Mouse (Mus musculus) E14TG2a.4 (cell line): ENCODE results near the gene Tspear.
"Not testable (repeated sequence)": the region's sequence is repeated elsewhere in the genome, so short reads cannot be mapped to it uniquely, and the experiment has no call there.

ENCODE experiments used
- H3K27me3 ChIP-seq: 2 replicates; pipeline ENCODE4 v1.6.1; 2014; ENCODE audit warnings: low read length, control low read depth; ENCODE audit not compliant: insufficient read depth
- H3K36me3 ChIP-seq: 2 replicates; pipeline ENCODE4 v1.6.1; 2014; ENCODE audit warnings: low read length, control low read depth; ENCODE audit not compliant: insufficient read depth
- H3K4me1 ChIP-seq: replicated peaks from 2 replicates; pipeline ENCODE4 v1.6.1; 2014; ENCODE audit warnings: low read depth, low read length, control low read depth
- H3K4me3 ChIP-seq: replicated peaks from 2 replicates; pipeline ENCODE4 v1.5.1; 2014; ENCODE audit warnings: mild to moderate bottlenecking, low read length
- H3K9me3 ChIP-seq: 2 replicates; pipeline ENCODE4 v1.6.1; 2014; ENCODE audit warnings: low read length, control low read depth
- CTCF ChIP-seq: conservative IDR thresholded peaks from 2 replicates; pipeline ENCODE4 v1.5.1; 2014; ENCODE audit warnings: low read length
- NANOG ChIP-seq: IDR thresholded peaks from 2 replicates; pipeline ENCODE4 v1.6.1; 2014; ENCODE audit warnings: borderline replicate concordance, low read length, mixed read lengths
- POU5F1 ChIP-seq: IDR thresholded peaks from 2 replicates; pipeline ENCODE4 v1.6.1; 2014; ENCODE audit warnings: low read length, borderline replicate concordance

The Tspear gene

DNA sequence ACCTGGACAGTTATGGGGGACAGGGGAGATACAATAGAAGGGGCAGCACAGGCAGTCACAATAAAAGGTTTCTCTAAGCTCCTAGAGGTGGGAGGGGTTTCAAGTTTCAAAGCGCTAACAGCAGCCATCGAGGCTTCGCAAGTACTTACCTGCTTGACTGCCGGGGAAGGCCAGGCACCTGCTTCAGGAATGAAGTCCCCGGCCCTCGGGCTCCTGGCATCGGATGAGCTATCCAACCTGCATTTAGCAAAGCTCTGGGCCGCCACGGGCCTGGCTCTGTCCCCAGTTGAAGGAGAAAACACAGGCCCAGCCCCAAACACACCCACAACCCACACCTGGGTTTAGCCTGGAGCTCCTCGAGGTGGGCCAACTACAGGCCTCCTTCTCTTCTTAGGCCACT lies 652 bp downstream of the Tspear start:
- peaks cover 40% of the 10 kb centered on the region for H3K27me3 ChIP-seq
- H3K9me3 ChIP-seq = no peaks in the 10 kb centered on the region
- no peak overlapping the region for H3K4me3 ChIP-seq
- H3K36me3 ChIP-seq = no peaks in the 10 kb centered on the region
- peaks cover 47% of the 10 kb centered on the region for H3K4me1 ChIP-seq
- no peak for TF ChIP-seq CTCF
- TF ChIP-seq POU5F1 = no peak
- TF ChIP-seq NANOG = no peak

DNA sequence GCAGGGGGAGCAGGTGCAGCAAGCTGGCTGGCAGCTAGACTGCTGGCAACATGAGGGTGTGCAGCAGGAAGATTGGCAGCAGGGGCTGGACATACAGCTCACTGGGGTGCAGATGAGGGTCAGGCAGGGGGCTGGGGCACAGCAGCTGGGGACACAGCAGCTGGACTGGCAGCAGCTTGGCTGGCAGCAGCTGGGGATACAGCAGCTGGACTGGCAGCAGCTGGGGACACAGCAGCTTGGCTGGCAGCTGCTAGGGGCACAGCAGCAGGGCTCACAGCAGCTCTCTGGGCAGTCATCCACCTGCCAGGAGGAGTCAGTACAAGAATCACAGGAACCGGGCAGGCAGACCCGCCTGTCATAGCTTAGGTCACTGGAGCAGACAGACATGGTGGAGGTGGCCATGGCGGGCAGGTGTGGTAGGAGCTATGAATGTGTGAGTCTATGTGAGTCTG lies 4.0 kb downstream of the Tspear start, which contains the start of gene Gm19402:
Gene Gm19402, minus strand, starts transcription at position 402 of the 452 bp plus-strand sequence.
- H3K4me1 ChIP-seq = peaks cover 36% of the 10 kb centered on the region
- peaks cover 27% of the 10 kb centered on the region for H3K27me3 ChIP-seq
- not testable (repeated sequence) for H3K4me3 ChIP-seq, H3K9me3 ChIP-seq, H3K36me3 ChIP-seq

DNA sequence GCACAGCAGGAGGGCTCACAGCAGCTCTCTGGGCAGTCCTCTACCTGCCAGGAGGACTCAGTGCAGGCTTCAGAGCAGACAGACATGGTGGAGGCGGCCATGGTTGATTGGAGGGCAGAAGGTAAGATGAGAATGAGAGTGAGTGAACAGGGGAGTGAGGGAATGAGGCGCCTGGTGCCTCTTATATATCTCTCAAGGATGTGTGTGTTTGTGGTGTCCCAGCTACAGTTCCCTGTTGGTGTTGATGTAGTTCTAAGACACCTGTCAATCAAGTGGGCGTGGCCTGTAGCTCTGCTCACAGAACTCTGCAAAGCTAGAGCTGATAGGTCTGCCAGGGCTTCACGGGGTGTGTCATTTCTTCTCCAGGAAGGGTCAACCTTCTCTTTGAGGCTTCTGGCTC lies 10.8 kb downstream of the Tspear start, which contains the start of gene Gm9508:
Gene Gm9508, minus strand, starts transcription at position 101 of the 400 bp plus-strand sequence.
- Histone ChIP-seq H3K4me3 (no peak within 1 kb of the TSS), H3K36me3 (no peaks in the 10 kb centered on the region), H3K4me1 (peaks cover 6% of the 10 kb centered on the region; the same call in 1 of the 2 replicates), H3K9me3 (0 out of 2 replicates have a peak, but pooled peaks cover under 1% of the 10 kb centered on the region), H3K27me3 (no peaks in the 10 kb centered on the region)
- TF ChIP-seq NANOG = no peak
- TF ChIP-seq CTCF = no peak
- no peak for TF ChIP-seq POU5F1

DNA sequence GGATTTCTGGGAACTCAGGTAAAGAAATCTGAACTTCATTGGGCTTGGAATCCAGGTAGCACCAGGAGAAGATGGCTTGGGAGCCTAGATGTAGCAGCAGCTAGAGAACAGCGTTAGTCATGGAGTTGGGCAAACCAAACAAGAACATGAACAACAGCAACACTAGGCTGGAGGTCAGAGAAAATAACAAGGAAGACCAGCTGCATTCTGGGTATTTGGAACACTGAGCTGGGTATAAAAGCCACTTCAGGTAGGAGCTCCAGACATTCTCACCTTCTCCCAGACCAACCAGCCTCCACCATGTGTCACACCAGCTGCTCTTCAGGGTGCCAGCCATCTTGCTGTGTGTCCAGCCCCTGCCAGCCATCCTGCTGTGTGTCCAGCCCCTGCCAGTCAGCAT lies 20.0 kb downstream of the Tspear start, which contains the start of gene Gm10272:
Gene Gm10272, plus strand, starts transcription at position 301 of the 400 bp plus-strand sequence.
- H3K9me3 ChIP-seq = peaks cover 33% of the 10 kb centered on the region
- H3K27me3 ChIP-seq = no peaks in the 10 kb centered on the region
- TF ChIP-seq POU5F1 (no peak), NANOG (no peak)
- H3K36me3 ChIP-seq = no peaks in the 10 kb centered on the region
- H3K4me1 ChIP-seq = no peaks in the 10 kb centered on the region
- no peak within 1 kb of the TSS for H3K4me3 ChIP-seq

DNA sequence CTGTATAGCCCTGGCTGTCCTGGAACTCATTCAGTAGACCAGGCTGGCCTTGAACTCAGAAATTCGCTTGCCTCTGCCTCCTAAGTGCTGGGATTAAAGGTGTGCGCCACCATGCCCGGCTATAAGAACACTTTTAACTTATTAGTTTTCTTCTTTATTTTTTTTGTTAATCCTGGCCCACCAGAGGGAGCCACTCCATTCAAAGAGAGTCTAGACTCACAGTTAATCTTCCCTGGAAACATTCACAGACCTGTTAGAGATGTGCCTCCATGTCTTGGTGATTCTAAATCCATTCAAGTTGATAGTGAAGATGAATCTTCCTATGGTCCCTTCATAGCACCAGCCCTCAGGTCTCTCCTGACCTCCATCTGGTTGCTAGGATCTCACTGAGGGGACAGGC lies 23.5 kb downstream of the Tspear start:
- Histone ChIP-seq H3K9me3 (peaks cover 19% of the 10 kb centered on the region), H3K4me3 (no peak overlapping the region), H3K27me3 (no peaks in the 10 kb centered on the region), H3K4me1 (no peaks in the 10 kb centered on the region), H3K36me3 (no peaks in the 10 kb centered on the region)
- no peak for TF ChIP-seq CTCF
- no peak for TF ChIP-seq NANOG
- TF ChIP-seq POU5F1 = no peak

DNA sequence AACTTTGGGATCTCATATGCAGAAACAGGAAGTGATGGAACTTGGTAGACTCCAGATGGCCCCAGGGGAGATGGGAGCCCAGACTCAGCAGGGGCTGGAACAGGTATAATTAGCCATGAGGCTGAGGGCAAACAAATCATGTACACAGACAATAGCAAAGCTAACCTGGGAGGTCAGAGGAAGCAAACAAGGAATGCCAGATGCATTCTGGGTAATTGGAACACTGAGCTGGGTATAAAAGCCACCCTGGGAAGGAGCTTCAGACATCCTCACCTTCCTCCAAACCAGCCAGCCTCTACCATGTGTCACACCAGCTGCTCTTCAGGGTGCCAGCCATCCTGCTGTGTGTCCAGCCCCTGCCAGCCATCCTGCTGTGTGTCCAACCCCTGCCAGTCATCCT lies 24.8 kb downstream of the Tspear start, which contains the start of gene Gm10024:
Gene Gm10024, plus strand, starts transcription at position 301 of the 400 bp plus-strand sequence.
- H3K36me3 ChIP-seq, H3K27me3 ChIP-seq, H3K4me3 ChIP-seq, H3K9me3 ChIP-seq, H3K4me1 ChIP-seq: not testable (repeated sequence)

DNA sequence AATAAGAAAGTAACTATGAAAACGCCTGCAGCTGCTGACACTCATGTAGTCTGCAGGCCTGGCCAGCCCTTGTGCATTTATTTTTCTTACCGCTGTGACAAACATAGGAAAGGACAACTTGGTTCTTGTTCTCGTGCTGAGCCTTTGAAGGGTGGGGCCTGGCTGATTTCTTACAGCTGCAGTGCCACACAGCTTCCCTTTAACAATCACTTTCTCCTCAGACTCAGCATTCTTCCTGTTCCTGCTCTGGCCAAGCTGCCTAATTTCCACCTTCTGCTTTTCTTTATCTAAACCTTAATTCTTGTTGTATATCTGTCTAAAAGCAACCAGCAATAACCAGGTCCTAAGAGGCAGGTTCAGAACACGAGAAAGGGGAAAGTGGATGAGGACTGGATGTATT lies 27.4 kb downstream of the Tspear start:
- TF ChIP-seq POU5F1 (no peak), CTCF (no peak), NANOG (no peak)

DNA sequence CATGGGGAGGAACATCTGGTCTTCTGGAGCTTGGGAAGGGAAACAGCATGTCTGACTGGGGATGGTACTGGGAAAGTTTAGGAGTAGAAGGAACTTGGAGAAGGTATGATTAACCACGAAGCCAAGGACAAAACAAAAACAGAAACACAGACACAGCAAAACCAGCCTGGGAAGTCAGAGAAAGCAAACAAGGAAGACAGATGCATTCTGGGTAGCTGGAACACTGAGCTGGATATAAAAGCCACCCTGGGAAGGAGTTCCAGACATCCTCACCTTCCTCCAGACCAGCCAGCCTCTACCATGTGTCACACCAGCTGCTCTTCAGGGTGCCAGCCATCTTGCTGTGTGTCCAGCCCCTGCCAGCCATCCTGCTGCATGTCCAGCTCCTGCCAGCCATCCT lies 29.1 kb downstream of the Tspear start, which contains the start of gene Gm10142:
Gene Gm10142, plus strand, starts transcription at position 301 of the 400 bp plus-strand sequence.
- TF ChIP-seq NANOG (no peak), POU5F1 (no peak), CTCF (no peak)
- Histone ChIP-seq H3K36me3 (no peaks in the 10 kb centered on the region), H3K9me3 (peaks cover 8% of the 10 kb centered on the region; the same call in 1 of the 2 replicates), H3K27me3 (no peaks in the 10 kb centered on the region), H3K4me1 (no peaks in the 10 kb centered on the region), H3K4me3 (no peak within 1 kb of the TSS)

More for the DNA sequence above, 27.4 kb downstream of the Tspear start:
- Histone ChIP-seq H3K36me3 (no peaks in the 10 kb centered on the region), H3K27me3 (no peaks in the 10 kb centered on the region), H3K4me1 (no peaks in the 10 kb centered on the region), H3K4me3 (no peak overlapping the region), H3K9me3 (peaks cover 4% of the 10 kb centered on the region; the same call in 1 of the 2 replicates)

DNA sequence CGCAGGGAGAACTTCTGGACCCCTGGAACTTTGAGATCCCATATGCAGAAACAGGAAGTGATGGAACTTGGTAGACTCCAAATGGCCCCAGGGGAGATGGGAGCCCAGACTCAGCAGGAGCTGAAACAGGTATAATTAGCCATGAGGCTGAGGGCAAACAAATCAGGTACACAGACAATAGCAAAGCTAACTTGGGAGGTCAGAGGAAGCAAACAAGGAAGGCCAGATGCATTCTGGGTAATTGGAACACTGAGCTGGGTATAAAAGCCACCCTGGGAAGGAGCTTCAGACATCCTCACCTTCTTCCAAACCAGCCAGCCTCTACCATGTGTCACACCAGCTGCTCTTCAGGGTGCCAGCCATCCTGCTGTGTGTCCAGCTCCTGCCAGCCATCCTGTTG lies 33.9 kb downstream of the Tspear start, which contains the start of gene Krtap12-1:
Gene Krtap12-1, plus strand, starts transcription at position 301 of the 400 bp plus-strand sequence.
- H3K9me3 ChIP-seq, H3K4me3 ChIP-seq, H3K36me3 ChIP-seq, H3K27me3 ChIP-seq, H3K4me1 ChIP-seq: not testable (repeated sequence)
